Mouse (Mus musculus) limb, embryonic 13.5 days (tissue): ENCODE data around the gene Agpat1. TPM values are rescaled to one million over a fixed set of nuclear protein-coding genes. Genes with fewer than 3 reads are reported as not detected.

Experiments
- ATAC-seq: fragments of 200-750 bp; cut with Nextera tagmentation; 2 replicates; pipeline ENCODE4 v1.8.0; 2017; ENCODE audit warnings: low read depth, moderate number of reproducible peaks, moderate TSS enrichment; ENCODE audit not compliant: low FRiP score
- H3K27ac ChIP-seq: fragments of 300-500 bp; sonication (generic); 2 replicates; pipeline ENCODE4 v1.5.1; 2015; ENCODE audit warnings: inconsistent platforms, mild to moderate bottlenecking, moderate library complexity
- H3K27me3 ChIP-seq: fragments of 300-500 bp; sonication (generic); 2 replicates; pipeline ENCODE4 v1.6.1; 2015; ENCODE audit warnings: mild to moderate bottlenecking, inconsistent platforms
- H3K36me3 ChIP-seq: fragments of 300-500 bp; sonication (generic); 2 replicates; pipeline ENCODE4 v1.6.1; 2015; ENCODE audit warnings: inconsistent platforms, mild to moderate bottlenecking, moderate library complexity
- H3K4me1 ChIP-seq: fragments of 300-500 bp; sonication (generic); 2 replicates; pipeline ENCODE4 v1.6.1; 2015; ENCODE audit warnings: inconsistent platforms
- H3K4me2 ChIP-seq: fragments of 300-500 bp; sonication (generic); replicated peaks from 2 replicates; pipeline ENCODE4 v1.6.1; 2015; ENCODE audit warnings: inconsistent platforms, mild to moderate bottlenecking, moderate library complexity
- H3K4me3 ChIP-seq: fragments of 300-500 bp; sonication (generic); 2 replicates; pipeline ENCODE4 v1.5.1; 2015; ENCODE audit warnings: moderate library complexity, mild to moderate bottlenecking, inconsistent platforms
- H3K9ac ChIP-seq: fragments of 300-500 bp; sonication (generic); 2 replicates; pipeline ENCODE4 v1.6.1; 2015; ENCODE audit warnings: mild to moderate bottlenecking, inconsistent platforms
- H3K9me3 ChIP-seq: fragments of 300-500 bp; sonication (generic); 2 replicates; pipeline ENCODE4 v1.6.1; 2016; ENCODE audit warnings: inconsistent platforms
- WGBS: fragments of 180-500 bp; shearing (Covaris S2); methylation state at CpG from one replicate; pipeline ENCODE4 v1.1.7; 2015; 5-methylcytosine and 5-hydroxymethylcytosine counted together
- polyA plus RNA-seq: library from polyadenylated mRNA; unstranded; fragments of >200 nt; fragmentation: Nextera tagmentation; extraction: Ambion mirVana; gene quantifications from 2 replicates; pipeline ENCODE4 v1.2.1, GENCODE M21; 2015

Agpat1 gene
- 52.9 and 58.4 TPM in 2 replicates for polyA plus RNA-seq

GRCm38 (mm10) chr17:34604061-34604508 is at the start of gene Agpat1:
Gene Agpat1, plus strand, starts transcription at chr17:34604262.
- H3K36me3 ChIP-seq: peaks cover 31% of the 10 kb centered on the region
- under 1% methylated on average over 33 of the region's 35 CpGs for WGBS
- H3K4me1 ChIP-seq: peaks cover 46% of the 10 kb centered on the region
- no peaks in the 10 kb centered on the region for H3K9me3 ChIP-seq
- H3K4me2 ChIP-seq: peak within 1 kb of the TSS; percentile 98
- peak within 1 kb of the TSS; percentile 92 for H3K4me3 ChIP-seq
- H3K9ac ChIP-seq: peak within 1 kb of the TSS; percentile 94
- peak within 1 kb of the TSS; percentile 87 for H3K27ac ChIP-seq
- no peaks in the 10 kb centered on the region for H3K27me3 ChIP-seq
- peak; percentile 88 for ATAC-seq

DNA sequence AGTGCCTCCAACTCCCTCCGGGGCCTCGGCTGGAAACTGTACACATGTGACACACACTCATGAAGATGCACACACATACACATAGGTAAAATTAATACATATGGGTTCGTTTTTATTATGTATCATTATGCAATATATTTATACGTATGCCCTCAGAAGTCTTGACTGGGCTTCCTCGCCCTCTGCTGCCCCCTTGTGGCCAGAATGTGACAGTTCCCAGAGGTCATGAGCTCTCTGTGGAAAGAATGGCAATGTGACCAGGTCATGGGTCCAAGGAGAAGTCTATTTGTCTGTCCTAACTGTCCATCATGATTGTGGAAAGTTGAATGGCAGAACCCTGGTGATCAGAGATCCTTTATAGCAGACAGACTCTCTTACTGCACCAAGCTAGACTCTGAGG is 48.6 kb upstream of the Agpat1 start:
- H3K36me3 ChIP-seq: no peaks in the 10 kb centered on the region
- ATAC-seq: no peak
- H3K4me2 ChIP-seq: no peak overlapping the region
- no peaks in the 10 kb centered on the region for H3K4me1 ChIP-seq
- H3K4me3 ChIP-seq: no peak overlapping the region
- no peaks in the 10 kb centered on the region for H3K27me3 ChIP-seq
- H3K9ac ChIP-seq: no peak overlapping the region
- H3K9me3 ChIP-seq: no peaks in the 10 kb centered on the region
- no peak overlapping the region for H3K27ac ChIP-seq
- 14% methylated on average over 5 of the region's 5 CpGs for WGBS

GRCm38 (mm10) chr17:34556406-34556805 is 47.7 kb upstream of the Agpat1 start:
- H3K27me3 ChIP-seq: no peaks in the 10 kb centered on the region
- no peak overlapping the region for H3K9ac ChIP-seq
- H3K36me3 ChIP-seq: no peaks in the 10 kb centered on the region
- H3K9me3 ChIP-seq: no peaks in the 10 kb centered on the region
- no peak overlapping the region for H3K4me3 ChIP-seq
- ATAC-seq: no peak
- H3K4me1 ChIP-seq: no peaks in the 10 kb centered on the region
- WGBS: 88% methylated on average over 8 of the region's 8 CpGs
- H3K4me2 ChIP-seq: no peak overlapping the region
- no peak overlapping the region for H3K27ac ChIP-seq

DNA sequence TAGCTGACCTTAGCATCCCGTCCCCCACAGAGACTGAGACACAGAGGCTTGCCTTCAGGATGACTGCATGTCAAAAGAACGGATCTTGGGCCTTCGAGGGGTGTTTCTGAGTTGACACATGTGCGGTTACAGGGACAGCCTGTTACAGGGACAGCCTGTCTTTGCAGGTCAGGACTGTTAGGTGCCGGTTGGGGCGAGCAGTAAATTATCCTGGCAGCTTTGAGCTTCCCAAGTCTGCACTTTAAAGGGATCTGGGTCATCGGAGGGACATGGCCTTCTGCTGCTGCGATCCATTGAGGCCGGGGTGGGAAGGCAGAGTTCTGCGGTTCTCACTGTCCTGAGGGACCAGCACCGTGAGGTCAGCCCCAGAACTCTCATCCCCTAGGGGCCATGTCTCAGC is 46.7 kb upstream of the Agpat1 start:
- no peak for ATAC-seq
- no peak overlapping the region for H3K4me3 ChIP-seq
- no peak overlapping the region for H3K4me2 ChIP-seq
- H3K9ac ChIP-seq: no peak overlapping the region
- H3K4me1 ChIP-seq: no peaks in the 10 kb centered on the region
- no peaks in the 10 kb centered on the region for H3K27me3 ChIP-seq
- no peaks in the 10 kb centered on the region for H3K36me3 ChIP-seq
- H3K9me3 ChIP-seq: no peaks in the 10 kb centered on the region
- no peak overlapping the region for H3K27ac ChIP-seq
- WGBS: 40% methylated on average over 11 of the region's 11 CpGs

DNA sequence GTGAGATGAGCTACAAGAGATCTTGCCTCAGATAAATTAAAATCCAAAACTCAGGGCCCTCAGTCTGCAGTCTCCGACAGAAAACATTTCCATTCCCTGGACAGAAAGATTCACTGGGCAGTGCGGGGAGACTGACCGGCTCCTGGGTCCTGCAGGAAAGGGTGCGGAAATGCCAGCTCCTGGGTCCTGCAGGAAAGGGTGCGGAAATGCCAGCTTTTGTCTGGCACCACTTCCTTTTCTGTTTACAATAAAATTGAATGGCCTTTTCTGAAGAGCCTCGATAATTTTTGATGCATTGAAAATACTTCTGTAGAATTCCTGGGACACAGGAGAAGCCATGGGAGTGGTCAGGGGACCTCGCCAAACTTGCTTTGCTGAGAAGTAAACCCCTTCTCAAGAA is 44.9 kb upstream of the Agpat1 start:
- ATAC-seq: no peak

GRCm38 (mm10) chr17:34559895-34560294 is 44.2 kb upstream of the Agpat1 start:
- Histone ChIP-seq H3K9ac (no peak overlapping the region), H3K27ac (no peak overlapping the region), H3K36me3 (no peaks in the 10 kb centered on the region), H3K27me3 (no peaks in the 10 kb centered on the region), H3K4me2 (no peak overlapping the region), H3K9me3 (no peaks in the 10 kb centered on the region), H3K4me3 (no peak overlapping the region), H3K4me1 (peaks cover 12% of the 10 kb centered on the region)
- 23% methylated on average over 15 of the region's 15 CpGs for WGBS
- ATAC-seq: no peak

More for the DNA sequence above, 44.9 kb upstream of the Agpat1 start:
- no peak overlapping the region for H3K9ac ChIP-seq
- no peak overlapping the region for H3K4me2 ChIP-seq
- 83% methylated on average over 7 of the region's 7 CpGs for WGBS
- H3K4me1 ChIP-seq: peaks cover 4% of the 10 kb centered on the region
- no peak overlapping the region for H3K4me3 ChIP-seq
- no peaks in the 10 kb centered on the region for H3K9me3 ChIP-seq
- no peak overlapping the region for H3K27ac ChIP-seq
- no peaks in the 10 kb centered on the region for H3K36me3 ChIP-seq
- no peaks in the 10 kb centered on the region for H3K27me3 ChIP-seq

GRCm38 (mm10) chr17:34560438-34560837 is 43.6 kb upstream of the Agpat1 start:
- 91% methylated on average over 6 of the region's 6 CpGs for WGBS
- Histone ChIP-seq H3K4me2 (no peak overlapping the region), H3K36me3 (no peaks in the 10 kb centered on the region), H3K27me3 (no peaks in the 10 kb centered on the region), H3K4me3 (no peak overlapping the region), H3K4me1 (peaks cover 16% of the 10 kb centered on the region), H3K9me3 (no peaks in the 10 kb centered on the region), H3K9ac (no peak overlapping the region), H3K27ac (no peak overlapping the region)
- ATAC-seq: no peak

- WGBS: 38% methylated on average over 8 of the region's 8 CpGs
- Histone ChIP-seq H3K27ac (peak overlapping the region; percentile 22; the same call in 1 of the 2 replicates), H3K4me2 (peak overlapping the region; percentile 21; the same call in 1 of the 2 replicates)
Observed at GRCm38 (mm10) chr17:34561200-34561599, 42.9 kb upstream of the Agpat1 start.

DNA sequence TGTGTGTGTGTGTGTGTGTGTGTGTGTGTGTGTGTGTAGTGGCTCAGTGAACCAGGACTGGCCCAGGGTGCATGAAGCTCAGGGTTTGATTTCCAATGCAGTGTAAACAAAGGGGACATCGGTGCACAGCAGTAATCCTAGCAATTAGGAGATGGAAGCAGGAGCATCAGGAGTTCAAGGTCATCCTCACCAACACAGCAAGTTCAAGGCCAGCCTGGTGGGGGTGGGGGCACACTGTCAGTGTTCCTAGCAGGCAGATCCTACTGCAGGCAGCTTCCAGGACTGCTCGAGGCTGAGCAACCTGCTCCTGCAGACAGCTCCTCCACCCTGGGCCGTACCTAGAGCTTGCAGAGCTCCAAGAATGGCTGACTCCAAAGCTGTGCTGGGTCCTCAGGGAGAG is 41.5 kb upstream of the Agpat1 start:
- H3K4me3 ChIP-seq: no peak overlapping the region
- peaks cover 20% of the 10 kb centered on the region for H3K4me1 ChIP-seq
- H3K9ac ChIP-seq: no peak overlapping the region
- H3K9me3 ChIP-seq: no peaks in the 10 kb centered on the region
- H3K4me2 ChIP-seq: no peak overlapping the region
- ATAC-seq: no peak
- H3K27ac ChIP-seq: no peak overlapping the region
- WGBS: 69% methylated on average over 3 of the region's 3 CpGs
- H3K27me3 ChIP-seq: peaks cover 5% of the 10 kb centered on the region; the same call in 1 of the 2 replicates
- no peaks in the 10 kb centered on the region for H3K36me3 ChIP-seq

More at GRCm38 (mm10) chr17:34561200-34561599, 42.9 kb upstream of the Agpat1 start:
- H3K9me3 ChIP-seq: no peaks in the 10 kb centered on the region
- H3K4me3 ChIP-seq: no peak overlapping the region
- H3K9ac ChIP-seq: no peak overlapping the region; the same call in 1 of the 2 replicates
- peaks cover 16% of the 10 kb centered on the region for H3K4me1 ChIP-seq
- H3K27me3 ChIP-seq: no peaks in the 10 kb centered on the region
- H3K36me3 ChIP-seq: no peaks in the 10 kb centered on the region
- no peak for ATAC-seq

GRCm38 (mm10) chr17:34563354-34563753 is 40.7 kb upstream of the Agpat1 start:
- Histone ChIP-seq H3K4me1 (peaks cover 20% of the 10 kb centered on the region), H3K27ac (no peak overlapping the region), H3K4me2 (no peak overlapping the region), H3K9me3 (no peaks in the 10 kb centered on the region), H3K27me3 (peaks cover 7% of the 10 kb centered on the region; the same call in 1 of the 2 replicates), H3K9ac (no peak overlapping the region), H3K36me3 (no peaks in the 10 kb centered on the region), H3K4me3 (no peak overlapping the region)
- 71% methylated on average over 11 of the region's 11 CpGs for WGBS
- no peak for ATAC-seq

- Histone ChIP-seq H3K4me2 (peak within 1 kb of the TSS; percentile 30), H3K36me3 (no peaks in the 10 kb centered on the region), H3K9me3 (no peaks in the 10 kb centered on the region), H3K4me3 (no peak within 1 kb of the TSS; the same call in 1 of the 2 replicates), H3K27ac (peak within 1 kb of the TSS; percentile 12; the same call in 1 of the 2 replicates), H3K9ac (0 out of 2 replicates have a peak within 1 kb of the TSS, but pooled peaks have one; percentile 39), H3K27me3 (peaks cover 10% of the 10 kb centered on the region; the same call in 1 of the 2 replicates), H3K4me1 (peaks cover 20% of the 10 kb centered on the region)
- peak; percentile 26; the same call in 1 of the 2 replicates for ATAC-seq
- 7% methylated on average over 6 of the region's 6 CpGs for WGBS
Observed at GRCm38 (mm10) chr17:34564003-34564421, 40.0 kb upstream of the Agpat1 start, which contains the start of gene Notch4. Gene Notch4, plus strand, starts transcription at chr17:34564268.

- no peak overlapping the region for H3K27ac ChIP-seq
- H3K27me3 ChIP-seq: peaks cover 10% of the 10 kb centered on the region; the same call in 1 of the 2 replicates
- H3K9ac ChIP-seq: 0 out of 2 replicates have a peak overlapping the region, but pooled peaks have one; percentile 15
- 24% methylated on average over 3 of the region's 3 CpGs for WGBS
- no peak overlapping the region for H3K4me3 ChIP-seq
- peaks cover 20% of the 10 kb centered on the region for H3K4me1 ChIP-seq
- H3K9me3 ChIP-seq: no peaks in the 10 kb centered on the region
- no peak for ATAC-seq
- H3K4me2 ChIP-seq: peak overlapping the region; percentile 30
- no peaks in the 10 kb centered on the region for H3K36me3 ChIP-seq
Observed at GRCm38 (mm10) chr17:34564796-34565195, 39.3 kb upstream of the Agpat1 start.

- Histone ChIP-seq H3K4me2 (no peak overlapping the region), H3K4me1 (peaks cover 20% of the 10 kb centered on the region), H3K27me3 (peaks cover 10% of the 10 kb centered on the region; the same call in 1 of the 2 replicates), H3K9me3 (no peaks in the 10 kb centered on the region), H3K4me3 (no peak overlapping the region), H3K36me3 (no peaks in the 10 kb centered on the region), H3K27ac (no peak overlapping the region), H3K9ac (no peak overlapping the region)
- WGBS: 62% methylated on average over 9 of the region's 9 CpGs
- ATAC-seq: no peak
Observed at GRCm38 (mm10) chr17:34567311-34567710, 36.8 kb upstream of the Agpat1 start.
